Mouse (Mus musculus) neural tube, embryonic 15.5 days (tissue): ENCODE measurements around the gene Ugt1a2. TPM values are rescaled to one million over a fixed set of nuclear protein-coding genes. Genes with fewer than 3 reads are reported as not detected.
"Not testable (repeated sequence)": the region's sequence is repeated elsewhere in the genome, so short reads cannot be mapped to it uniquely, and the experiment has no call there.

Experiments used
- ATAC-seq: fragments of 200-750 bp; cut with Nextera tagmentation; 2 replicates; pipeline ENCODE4 v1.8.0; 2017; ENCODE audit warnings: mild to moderate bottlenecking, moderate TSS enrichment, moderate library complexity; ENCODE audit not compliant: low FRiP score
- H3K27ac ChIP-seq: fragments of 300-500 bp; sonication (generic); replicated peaks from 2 replicates; pipeline ENCODE4 v1.5.1; 2015; ENCODE audit warnings: mild to moderate bottlenecking, inconsistent platforms
- H3K27me3 ChIP-seq: fragments of 300-500 bp; sonication (generic); replicated peaks from 2 replicates; pipeline ENCODE4 v1.6.1; 2015; ENCODE audit warnings: inconsistent platforms
- H3K36me3 ChIP-seq: fragments of 300-500 bp; sonication (generic); 2 replicates; pipeline ENCODE4 v1.6.1; 2015; ENCODE audit warnings: inconsistent platforms
- H3K4me1 ChIP-seq: fragments of 300-500 bp; sonication (generic); 2 replicates; pipeline ENCODE4 v1.6.1; 2015; ENCODE audit warnings: inconsistent platforms
- H3K4me2 ChIP-seq: fragments of 300-500 bp; sonication (generic); 2 replicates; pipeline ENCODE4 v1.6.1; 2015; ENCODE audit warnings: inconsistent platforms, mild to moderate bottlenecking, moderate library complexity
- H3K4me3 ChIP-seq: fragments of 300-500 bp; sonication (generic); replicated peaks from 2 replicates; pipeline ENCODE4 v1.5.1; 2015; ENCODE audit warnings: mild to moderate bottlenecking, inconsistent platforms
- H3K9ac ChIP-seq: fragments of 300-500 bp; sonication (generic); replicated peaks from 2 replicates; pipeline ENCODE4 v1.6.1; 2015; ENCODE audit warnings: mild to moderate bottlenecking, inconsistent platforms
- H3K9me3 ChIP-seq: fragments of 300-500 bp; sonication (generic); replicated peaks from 2 replicates; pipeline ENCODE4 v1.6.1; 2016; ENCODE audit warnings: inconsistent platforms
- WGBS: fragments of 180-500 bp; shearing (Covaris S2); methylation state at CpG from one replicate; pipeline ENCODE4 v1.1.7; 2015; ENCODE audit warnings: mixed read lengths; 5-methylcytosine and 5-hydroxymethylcytosine counted together
- polyA plus RNA-seq: library from polyadenylated mRNA; unstranded; fragments of >200 nt; fragmentation: Nextera tagmentation; extraction: Ambion mirVana; gene quantifications from 2 replicates; pipeline ENCODE4 v1.2.1, GENCODE M21; 2015

The Ugt1a2 gene
- polyA plus RNA-seq = not detected in 2 replicates

DNA sequence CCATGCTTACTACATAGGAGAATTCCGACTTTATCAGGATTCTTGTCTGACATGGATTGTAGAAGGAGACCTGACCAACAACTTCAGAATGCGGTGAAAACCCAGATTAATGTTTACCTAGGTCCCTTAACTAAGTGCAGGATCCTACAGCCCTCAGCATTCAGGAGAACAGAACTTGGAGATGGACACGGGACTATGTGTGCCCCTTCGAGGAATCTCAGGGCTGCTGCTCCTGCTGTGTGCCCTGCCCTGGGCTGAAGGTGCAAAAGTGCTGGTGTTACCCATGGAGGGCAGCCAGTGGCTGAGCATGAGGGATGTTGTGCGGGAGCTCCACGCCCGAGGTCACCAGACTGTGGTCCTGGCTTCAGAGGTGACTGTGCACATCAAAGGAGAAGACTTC, at the start of gene Ugt1a2:
TSS of gene Ugt1a2 (plus strand) at position 146 of the 400 bp plus-strand sequence.
- no peak for ATAC-seq
- H3K4me2 ChIP-seq = no peak within 1 kb of the TSS
- H3K4me1 ChIP-seq = peaks cover 5% of the 10 kb centered on the region
- H3K27me3 ChIP-seq = no peaks in the 10 kb centered on the region
- no peak within 1 kb of the TSS for H3K9ac ChIP-seq
- 82% methylated on average over 7 of the region's 7 CpGs for WGBS
- H3K27ac ChIP-seq = no peak within 1 kb of the TSS
- H3K9me3 ChIP-seq = 0 out of 2 replicates have a peak, but pooled peaks cover 2% of the 10 kb centered on the region
- H3K36me3 ChIP-seq = no peaks in the 10 kb centered on the region
- no peak within 1 kb of the TSS for H3K4me3 ChIP-seq

DNA sequence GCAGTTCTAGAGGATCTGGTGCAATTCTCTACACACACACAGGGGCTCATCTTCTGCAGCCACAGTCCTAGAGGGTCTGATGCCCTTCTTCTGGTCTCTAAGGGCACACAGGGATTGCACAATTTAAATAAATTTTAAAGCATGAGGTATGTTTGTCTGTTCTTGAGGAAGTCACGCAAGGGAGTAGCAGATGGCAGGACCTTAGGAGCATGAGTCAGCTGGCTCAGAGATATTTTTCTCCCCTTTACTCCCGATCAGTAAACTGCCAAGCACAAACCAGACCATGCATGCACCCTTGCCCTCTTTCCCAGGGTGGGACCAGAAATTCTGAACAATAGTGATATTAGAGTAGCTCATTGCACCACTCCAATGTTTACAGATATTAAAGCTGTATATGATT, 42.0 kb upstream of the Ugt1a2 start:
- ATAC-seq = no peak
- 87% methylated on average over 2 of the region's 2 CpGs for WGBS
- Histone ChIP-seq H3K9ac (no peak overlapping the region), H3K9me3 (no peaks in the 10 kb centered on the region), H3K4me3 (no peak overlapping the region), H3K4me1 (no peaks in the 10 kb centered on the region), H3K27ac (no peak overlapping the region), H3K4me2 (no peak overlapping the region), H3K36me3 (no peaks in the 10 kb centered on the region), H3K27me3 (no peaks in the 10 kb centered on the region)

DNA sequence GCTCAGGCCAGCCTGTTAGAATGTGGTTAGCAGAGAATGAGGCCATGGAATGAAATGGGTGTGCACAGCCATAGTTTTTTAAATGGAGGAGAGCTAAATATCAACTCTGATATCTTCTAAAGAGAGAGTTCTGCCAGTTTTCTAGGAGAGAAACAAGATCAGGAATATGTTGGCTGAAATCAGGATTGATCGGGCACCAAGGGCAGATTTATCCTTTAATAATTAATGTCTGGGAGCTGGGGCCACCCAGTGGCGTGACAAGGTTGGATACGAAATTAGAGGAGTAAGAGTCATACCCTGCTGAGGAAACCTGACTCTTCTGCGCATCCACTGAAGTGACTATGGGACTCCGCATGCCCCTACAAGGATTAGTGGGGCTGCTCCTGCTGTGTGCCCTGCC, 34.7 kb upstream of the Ugt1a2 start, which contains the start of gene Ugt1a5:
TSS of gene Ugt1a5 (plus strand) at position 302 of the 400 bp plus-strand sequence.
- no peak within 1 kb of the TSS for H3K9ac ChIP-seq
- H3K27ac ChIP-seq = no peak within 1 kb of the TSS
- no peaks in the 10 kb centered on the region for H3K36me3 ChIP-seq
- no peak within 1 kb of the TSS for H3K4me2 ChIP-seq
- H3K27me3 ChIP-seq = no peaks in the 10 kb centered on the region
- ATAC-seq = no peak
- no peaks in the 10 kb centered on the region for H3K9me3 ChIP-seq
- H3K4me3 ChIP-seq = no peak within 1 kb of the TSS
- H3K4me1 ChIP-seq = no peaks in the 10 kb centered on the region
- 88% methylated on average over 5 of the region's 5 CpGs for WGBS

DNA sequence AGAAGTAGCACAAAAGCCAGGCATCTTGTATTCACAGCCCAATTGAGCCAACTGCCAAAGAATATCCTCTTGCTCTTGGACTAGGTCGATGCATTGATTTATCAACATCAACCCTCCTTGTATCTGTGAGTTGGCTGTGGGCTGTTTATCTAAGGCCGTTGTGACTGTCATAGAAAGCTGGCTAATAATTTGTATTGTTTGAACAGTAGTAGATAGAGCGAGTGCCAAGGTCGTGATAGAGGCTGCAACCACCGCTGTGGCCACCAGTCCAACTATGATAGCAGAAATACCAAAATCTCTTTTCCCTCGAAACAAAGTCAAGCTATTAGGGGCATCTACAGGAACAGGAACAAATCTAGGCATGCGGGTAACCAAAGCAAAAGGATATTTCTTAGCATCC, 28.2 kb upstream of the Ugt1a2 start:
- 94% methylated on average over 7 of the region's 7 CpGs for WGBS
- not testable (repeated sequence) for H3K9ac ChIP-seq, H3K36me3 ChIP-seq, H3K4me1 ChIP-seq, H3K27me3 ChIP-seq, H3K27ac ChIP-seq, ATAC-seq, H3K9me3 ChIP-seq, H3K4me2 ChIP-seq, H3K4me3 ChIP-seq

DNA sequence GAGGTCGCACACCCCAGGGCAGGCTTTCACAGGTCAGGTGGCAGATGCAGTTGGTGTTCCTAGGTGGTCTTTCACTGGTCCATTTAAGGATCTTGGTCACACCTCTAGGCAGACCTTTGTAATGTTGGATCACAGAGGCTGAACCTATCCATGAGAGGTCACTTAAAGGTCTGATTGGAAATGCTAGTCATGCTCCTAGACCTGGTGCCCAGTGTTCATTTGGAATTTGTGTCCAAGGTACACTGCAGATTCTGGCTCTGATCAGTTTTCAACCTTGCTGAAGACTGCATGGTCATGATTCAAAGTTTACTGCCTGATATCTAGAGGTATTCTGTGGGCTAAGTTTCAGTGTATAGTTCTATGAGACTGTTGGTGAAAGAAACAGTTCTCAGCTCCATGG, 20.7 kb upstream of the Ugt1a2 start:
- WGBS = 90% methylated on average over 1 of the region's 1 CpGs
- H3K9ac ChIP-seq = no peak overlapping the region
- H3K4me3 ChIP-seq = no peak overlapping the region
- H3K9me3 ChIP-seq = peaks cover 9% of the 10 kb centered on the region; the same call in 1 of the 2 replicates
- no peak for ATAC-seq
- H3K36me3 ChIP-seq = no peaks in the 10 kb centered on the region
- no peaks in the 10 kb centered on the region for H3K4me1 ChIP-seq
- H3K27ac ChIP-seq = no peak overlapping the region
- H3K4me2 ChIP-seq = no peak overlapping the region
- no peaks in the 10 kb centered on the region for H3K27me3 ChIP-seq

DNA sequence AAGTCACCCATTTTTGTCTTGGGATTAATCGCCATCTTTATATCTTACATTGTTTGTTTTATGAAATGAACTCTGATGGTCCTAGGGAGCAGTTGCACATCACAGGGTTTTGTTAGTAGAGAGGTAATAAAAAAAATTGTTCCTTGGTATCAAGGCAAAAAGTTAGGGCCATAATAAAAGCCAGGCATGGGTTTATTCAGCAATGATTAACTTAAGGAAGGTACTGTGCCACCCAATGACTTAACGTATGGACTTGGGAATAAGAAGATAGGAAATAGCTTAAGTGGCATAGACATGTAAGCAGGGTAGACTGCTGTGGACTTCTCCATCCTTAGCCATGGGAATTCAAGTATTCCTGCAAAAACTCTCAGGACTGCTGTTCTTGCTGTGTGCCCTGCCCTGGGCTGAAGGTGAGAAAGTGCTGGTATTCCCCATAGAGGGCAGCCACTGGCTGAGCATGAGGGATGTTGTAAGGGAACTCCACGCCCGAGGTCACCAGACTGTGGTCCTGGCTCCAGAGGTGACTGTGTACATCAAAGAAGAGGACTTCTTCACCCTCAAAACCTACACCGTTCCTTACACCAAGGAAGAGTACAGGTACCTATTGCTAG, 14.0 kb upstream of the Ugt1a2 start:
- Histone ChIP-seq H3K4me3 (no peak overlapping the region), H3K27ac (no peak overlapping the region), H3K27me3 (no peaks in the 10 kb centered on the region), H3K9ac (no peak overlapping the region), H3K4me1 (no peaks in the 10 kb centered on the region), H3K9me3 (no peaks in the 10 kb centered on the region), H3K4me2 (no peak overlapping the region), H3K36me3 (no peaks in the 10 kb centered on the region)
- no peak for ATAC-seq
- 89% methylated on average over 5 of the region's 5 CpGs for WGBS

DNA sequence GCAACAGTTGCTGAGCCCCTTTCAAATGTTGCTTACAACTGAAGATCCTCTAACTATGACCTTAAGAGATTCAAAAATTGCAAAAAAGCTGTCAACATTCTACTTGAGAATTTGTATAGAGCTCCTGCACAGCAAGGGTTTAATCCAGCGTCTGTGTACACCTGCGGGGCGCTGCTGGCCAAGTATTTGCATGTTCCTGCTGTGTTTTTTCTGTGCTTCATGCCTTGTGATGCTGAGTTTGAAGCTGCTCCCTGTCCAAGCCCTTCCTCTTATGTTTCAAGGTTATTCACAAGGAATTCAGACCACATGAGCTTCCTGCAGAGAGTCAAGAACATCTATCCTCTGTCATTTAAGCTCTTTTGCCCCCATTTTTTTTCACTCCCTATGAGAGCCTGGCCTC, 8.3 kb upstream of the Ugt1a2 start:
- Histone ChIP-seq H3K9ac (no peak overlapping the region), H3K4me3 (no peak overlapping the region), H3K27me3 (no peaks in the 10 kb centered on the region), H3K4me2 (no peak overlapping the region), H3K9me3 (no peaks in the 10 kb centered on the region), H3K4me1 (no peaks in the 10 kb centered on the region), H3K27ac (no peak overlapping the region), H3K36me3 (no peaks in the 10 kb centered on the region)
- WGBS = 78% methylated on average over 3 of the region's 3 CpGs
- ATAC-seq = no peak

DNA sequence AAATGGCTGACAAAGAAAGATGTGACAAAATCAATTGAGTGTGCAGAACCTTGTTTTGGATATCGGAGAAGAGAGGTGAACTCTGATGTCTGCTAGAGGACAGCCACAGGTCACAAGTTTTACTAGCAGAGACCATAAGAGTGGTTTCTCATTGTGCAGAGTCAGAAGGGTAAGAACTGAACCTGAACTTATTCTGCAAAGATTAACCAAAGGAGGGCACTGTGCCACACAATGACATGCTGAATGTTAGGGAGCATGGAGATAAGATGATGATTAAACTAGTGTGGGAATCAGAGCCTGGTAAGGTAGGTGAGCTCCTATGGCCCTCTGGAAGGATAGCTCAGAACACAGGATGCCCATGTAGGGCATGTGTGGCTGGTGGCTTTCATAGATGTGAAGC, 4.7 kb upstream of the Ugt1a2 start:
- 88% methylated on average over 1 of the region's 1 CpGs for WGBS
- no peak overlapping the region for H3K4me2 ChIP-seq
- H3K4me3 ChIP-seq = no peak overlapping the region
- H3K36me3 ChIP-seq = no peaks in the 10 kb centered on the region
- no peak overlapping the region for H3K27ac ChIP-seq
- H3K4me1 ChIP-seq = no peaks in the 10 kb centered on the region
- H3K9me3 ChIP-seq = no peaks in the 10 kb centered on the region
- no peaks in the 10 kb centered on the region for H3K27me3 ChIP-seq
- ATAC-seq = no peak
- no peak overlapping the region for H3K9ac ChIP-seq

DNA sequence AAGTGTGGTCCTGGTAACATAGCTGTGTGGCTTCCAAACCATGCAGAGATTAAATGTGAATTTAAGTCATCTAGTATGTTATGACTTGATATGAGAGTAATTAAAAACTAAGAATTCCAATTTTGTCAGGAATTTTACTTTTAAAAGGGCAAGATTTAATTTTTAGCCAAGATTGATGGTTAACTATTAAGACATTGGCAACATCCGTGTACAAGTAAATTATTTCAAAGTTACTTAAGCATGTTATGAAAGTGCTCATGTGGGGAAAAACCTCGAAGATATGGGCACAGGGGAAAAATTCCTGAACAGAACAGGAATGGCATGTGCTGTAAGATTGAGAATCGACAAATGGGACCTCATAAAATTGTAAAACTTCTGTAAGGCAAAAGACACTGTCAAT, 3.0 kb upstream of the Ugt1a2 start:
- no peak overlapping the region for H3K9ac ChIP-seq
- H3K27me3 ChIP-seq = no peaks in the 10 kb centered on the region
- no peak overlapping the region for H3K4me2 ChIP-seq
- H3K27ac ChIP-seq = no peak overlapping the region
- ATAC-seq = no peak
- no peaks in the 10 kb centered on the region for H3K36me3 ChIP-seq
- H3K9me3 ChIP-seq = no peaks in the 10 kb centered on the region
- H3K4me1 ChIP-seq = no peaks in the 10 kb centered on the region
- no peak overlapping the region for H3K4me3 ChIP-seq
- 76% methylated on average over 3 of the region's 3 CpGs for WGBS

DNA sequence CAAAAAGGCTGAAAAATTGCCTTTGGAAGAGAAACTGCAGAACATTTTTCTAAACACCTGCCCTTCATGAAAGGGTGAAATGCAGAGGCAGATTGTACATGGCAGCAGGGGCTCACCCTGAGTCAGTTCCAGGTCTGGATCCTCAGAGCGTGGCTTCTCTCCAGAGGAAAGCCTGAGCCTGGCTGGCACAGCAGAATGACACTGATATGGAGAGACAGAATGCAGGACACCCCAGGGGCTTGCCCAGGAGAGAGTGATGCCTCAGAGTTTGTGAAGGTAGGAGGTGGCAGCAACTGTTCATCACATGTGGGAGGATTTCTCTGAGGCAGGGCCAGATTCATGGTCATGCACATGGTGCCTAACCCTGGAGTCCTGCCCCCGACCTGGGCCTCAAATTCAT, 405 bp upstream of the Ugt1a2 start:
- 0 out of 2 replicates have a peak, but pooled peaks cover 2% of the 10 kb centered on the region for H3K9me3 ChIP-seq
- no peak overlapping the region for H3K9ac ChIP-seq
- no peaks in the 10 kb centered on the region for H3K36me3 ChIP-seq
- H3K27ac ChIP-seq = no peak overlapping the region
- H3K4me3 ChIP-seq = no peak overlapping the region
- no peaks in the 10 kb centered on the region for H3K27me3 ChIP-seq
- H3K4me2 ChIP-seq = no peak overlapping the region
- ATAC-seq = no peak
- peaks cover under 1% of the 10 kb centered on the region for H3K4me1 ChIP-seq
- WGBS = 76% methylated on average over 2 of the region's 2 CpGs

DNA sequence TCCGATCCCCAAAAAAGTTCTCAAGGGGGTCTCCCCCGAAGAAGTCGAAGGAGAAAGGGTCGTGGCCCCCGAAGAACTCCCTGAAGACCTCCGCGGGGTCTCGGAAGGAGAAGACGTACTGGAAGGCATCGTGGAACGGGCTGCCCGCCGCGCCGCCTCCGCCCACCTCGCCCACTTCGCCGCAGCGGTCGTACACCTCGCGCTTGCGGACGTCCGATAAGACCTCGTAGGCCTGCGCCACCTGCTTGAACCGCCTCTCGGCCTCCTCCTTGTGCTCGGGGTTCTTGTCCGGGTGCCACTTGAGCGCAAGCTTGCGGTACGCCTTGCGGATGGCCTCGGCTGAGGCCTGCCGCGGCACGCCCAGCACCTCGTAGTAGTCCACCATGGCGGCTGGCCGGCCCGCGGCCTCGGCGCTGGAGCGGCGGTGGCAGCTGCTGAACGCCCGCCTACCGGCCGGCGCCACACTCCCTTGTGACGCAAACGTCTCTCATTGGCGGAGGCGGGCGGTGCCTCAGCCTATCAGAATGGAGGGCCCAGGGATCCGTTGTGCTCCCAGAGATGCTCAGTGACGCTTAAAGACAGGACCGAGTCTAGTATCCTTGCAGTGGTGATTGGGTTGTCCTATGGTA, 5.0 kb downstream of the Ugt1a2 start, which contains the start of gene Dnajb3:
TSS of gene Dnajb3 (minus strand) at position 489 of the 629 bp plus-strand sequence.
- ATAC-seq = peak; percentile 100
- peak within 1 kb of the TSS; percentile 71 for H3K9ac ChIP-seq
- H3K4me3 ChIP-seq = peak within 1 kb of the TSS; percentile 51
- WGBS = 6% methylated on average over 62 of the region's 62 CpGs
- H3K36me3 ChIP-seq = no peaks in the 10 kb centered on the region
- peak within 1 kb of the TSS; percentile 76 for H3K27ac ChIP-seq
- no peaks in the 10 kb centered on the region for H3K27me3 ChIP-seq
- 0 out of 2 replicates have a peak, but pooled peaks cover 2% of the 10 kb centered on the region for H3K9me3 ChIP-seq
- H3K4me2 ChIP-seq = peak within 1 kb of the TSS; percentile 89
- peaks cover 11% of the 10 kb centered on the region for H3K4me1 ChIP-seq

DNA sequence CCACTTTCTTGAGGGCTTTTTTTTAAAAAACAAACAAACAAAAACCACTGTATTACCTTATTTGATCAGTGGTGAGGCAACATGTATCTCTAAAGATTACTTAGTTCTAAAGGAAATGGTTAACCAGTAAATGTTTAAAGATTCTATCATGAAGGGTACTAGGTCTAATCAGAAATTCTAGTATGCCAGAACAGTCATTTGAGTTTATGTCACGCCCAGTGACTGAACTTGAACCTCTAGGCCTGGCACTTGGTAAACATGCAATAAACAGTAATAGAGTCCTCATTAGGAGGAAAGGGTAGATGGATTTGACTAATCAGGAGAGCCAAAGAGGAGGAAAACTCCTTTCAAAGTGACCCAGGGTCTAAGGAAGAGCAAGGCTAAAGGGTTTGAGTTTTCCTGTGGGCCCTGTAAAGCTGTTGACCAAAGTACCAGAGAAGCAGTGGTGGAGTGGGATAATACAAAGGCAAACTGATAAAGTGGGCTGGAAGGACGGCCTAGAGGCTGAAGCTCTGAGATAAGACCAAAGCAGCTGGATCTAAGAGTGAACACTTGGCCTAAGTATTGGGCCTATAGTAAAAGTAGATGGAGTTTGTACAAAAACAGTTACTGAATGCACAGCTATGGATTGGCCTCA, 6.6 kb downstream of the Ugt1a2 start:
- Histone ChIP-seq H3K36me3 (no peaks in the 10 kb centered on the region), H3K27ac (no peak overlapping the region), H3K4me2 (no peak overlapping the region), H3K27me3 (no peaks in the 10 kb centered on the region), H3K4me1 (peaks cover 11% of the 10 kb centered on the region), H3K4me3 (no peak overlapping the region), H3K9me3 (peaks cover 9% of the 10 kb centered on the region), H3K9ac (no peak overlapping the region)
- no peak for ATAC-seq
- 83% methylated on average over 2 of the region's 2 CpGs for WGBS
